Mouse (Mus musculus) heart, adult 2 months (tissue): ENCODE results near the gene Sptssa.

ENCODE experiments used
- CTCF ChIP-seq: fragments of 200-600 bp; IDR thresholded peaks from 2 replicates; pipeline ENCODE4 v1.8.1; 2022; ENCODE audit warnings: antibody characterized with exemption, mild to moderate bottlenecking, moderate library complexity
- POLR2A ChIP-seq: fragments of 200-500 bp; IDR thresholded peaks from 2 replicates; pipeline ENCODE4 v1.6.1; 2011; ENCODE audit warnings: mild to moderate bottlenecking, low read depth, low read length, control low read depth; ENCODE audit not compliant: insufficient read depth

- no peak for TF ChIP-seq CTCF
- no peak for TF ChIP-seq POLR2A
Observed at GRCm38 (mm10) chr12:54659901-54660300, 3.5 kb upstream of the Sptssa start.
